Mouse (Mus musculus) C2C12 (cell line): ENCODE results near the gene Cav2. TPM values are rescaled to one million over a fixed set of nuclear protein-coding genes. Genes with fewer than 3 reads are reported as not detected.

Experiments
- H3K27me3 ChIP-seq: one replicate; pipeline ENCODE4 v1.6.1; 2011; ENCODE audit not compliant: control insufficient read depth, insufficient read depth, insufficient read length
- H3K36me3 ChIP-seq: one replicate; pipeline ENCODE4 v1.6.1; 2011; ENCODE audit not compliant: control insufficient read depth, insufficient read depth
- H3K4me3 ChIP-seq: one replicate; pipeline ENCODE4 v1.5.1; 2011; ENCODE audit warnings: mild to moderate bottlenecking, control low read depth; ENCODE audit not compliant: poor library complexity, insufficient read depth, severe bottlenecking
- H3K79me2 ChIP-seq: one replicate; pipeline ENCODE4 v1.6.1; 2011; ENCODE audit not compliant: control insufficient read depth, insufficient read depth
- H3K79me3 ChIP-seq: one replicate; pipeline ENCODE4 v1.6.1; 2011; ENCODE audit warnings: low read depth, control low read depth
- H3ac ChIP-seq: one replicate; pipeline ENCODE3; 2011; ENCODE audit warnings: low read depth; ENCODE audit not compliant: control insufficient read depth, insufficient read length
- CEBPB ChIP-seq: IDR thresholded peaks from one replicate; pipeline ENCODE4 v1.6.1; 2011; ENCODE audit warnings: low read depth, mild to moderate bottlenecking, control low read depth, moderate library complexity
- CTCF ChIP-seq: IDR thresholded peaks from one replicate; pipeline ENCODE4 v1.5.1; 2011; ENCODE audit not compliant: control insufficient read depth, insufficient read depth, insufficient read length
- FOSL1 ChIP-seq: IDR thresholded peaks from one replicate; pipeline ENCODE4 v1.8.0; 2011; ENCODE audit warnings: mild to moderate bottlenecking, low read length; ENCODE audit not compliant: poor library complexity, insufficient read depth, severe bottlenecking
- MAX ChIP-seq: IDR thresholded peaks from one replicate; pipeline ENCODE4 v1.6.1; 2011; ENCODE audit warnings: mild to moderate bottlenecking, control low read depth
- MYOD1 ChIP-seq: IDR thresholded peaks from one replicate; pipeline ENCODE4 v1.6.1; 2011; ENCODE audit warnings: low read depth; ENCODE audit not compliant: control insufficient read depth, insufficient read length
- MYOG ChIP-seq: IDR thresholded peaks from one replicate; pipeline ENCODE4 v1.6.1; 2011; ENCODE audit not compliant: control insufficient read depth, insufficient read length; ENCODE audit errors: extremely low read depth
- USF1 ChIP-seq: IDR thresholded peaks from one replicate; pipeline ENCODE4 v1.6.1; 2011; ENCODE audit warnings: low read depth, mild to moderate bottlenecking, control low read depth, moderate library complexity
- polyA plus RNA-seq: library from polyadenylated mRNA; unstranded; fragments of >200 nt; fragmentation: generic; extraction: Trizol; gene quantifications from one replicate; pipeline ENCODE4 v1.2.1, GENCODE M21; 2012; ENCODE audit warnings: missing spikeins

Cav2 gene
- polyA plus RNA-seq, 1 experiment: 3.4 TPM

DNA sequence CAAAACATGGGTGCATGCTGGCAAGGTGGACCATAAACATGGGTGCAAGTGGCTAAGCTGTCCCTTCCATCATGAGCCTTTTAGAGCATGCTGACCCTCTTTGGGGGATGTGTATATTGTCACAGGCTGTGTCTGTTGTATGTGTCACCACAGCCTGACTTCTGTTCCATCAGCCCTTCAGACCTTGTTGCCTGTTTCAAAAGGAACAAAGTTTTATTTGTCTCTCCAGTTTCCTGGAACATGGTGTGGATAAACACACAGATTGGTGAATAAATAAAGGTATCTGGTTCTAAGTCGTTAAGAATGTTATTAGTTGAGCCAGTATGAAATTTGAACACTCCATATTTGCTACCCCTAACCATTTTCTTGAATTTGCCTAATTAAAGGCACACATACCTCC, 29.0 kb upstream of the Cav2 start:
- Histone ChIP-seq H3K79me3 (no peaks in the 10 kb centered on the region), H3ac (no peak overlapping the region), H3K4me3 (no peak overlapping the region), H3K27me3 (no peaks in the 10 kb centered on the region), H3K36me3 (no peaks in the 10 kb centered on the region), H3K79me2 (no peaks in the 10 kb centered on the region)
- no peak for TF ChIP-seq MYOG
- TF ChIP-seq MAX: no peak
- TF ChIP-seq FOSL1: no peak
- no peak for TF ChIP-seq CEBPB
- TF ChIP-seq USF1: no peak
- no peak for TF ChIP-seq MYOD1
- TF ChIP-seq CTCF: no peak

GRCm38 (mm10) chr6:17258142-17258541, 22.8 kb upstream of the Cav2 start:
- no peak overlapping the region for H3ac ChIP-seq
- no peaks in the 10 kb centered on the region for H3K79me3 ChIP-seq
- no peaks in the 10 kb centered on the region for H3K27me3 ChIP-seq
- H3K4me3 ChIP-seq: no peak overlapping the region
- no peaks in the 10 kb centered on the region for H3K79me2 ChIP-seq
- H3K36me3 ChIP-seq: no peaks in the 10 kb centered on the region
- TF ChIP-seq MYOD1 (peak; percentile 12), FOSL1 (peak; percentile 66), CTCF (no peak)

- H3K79me3 ChIP-seq: no peaks in the 10 kb centered on the region
- H3K4me3 ChIP-seq: no peak overlapping the region
- H3K27me3 ChIP-seq: no peaks in the 10 kb centered on the region
- H3ac ChIP-seq: no peak overlapping the region
- H3K79me2 ChIP-seq: no peaks in the 10 kb centered on the region
- TF ChIP-seq MYOG: no peak
- TF ChIP-seq CTCF: no peak
- no peak for TF ChIP-seq FOSL1
- TF ChIP-seq CEBPB: no peak
- TF ChIP-seq USF1: no peak
- no peak for TF ChIP-seq MYOD1
- TF ChIP-seq MAX: no peak
- no peaks in the 10 kb centered on the region for H3K36me3 ChIP-seq
These were observed 22.1 kb upstream of the Cav2 start for GRCm38 (mm10) chr6:17258911-17259310.

GRCm38 (mm10) chr6:17262786-17263185, 18.2 kb upstream of the Cav2 start:
- TF ChIP-seq MAX (no peak), MYOG (no peak), CTCF (no peak), USF1 (no peak), FOSL1 (no peak), CEBPB (no peak), MYOD1 (no peak)
- no peak overlapping the region for H3K4me3 ChIP-seq
- H3ac ChIP-seq: no peak overlapping the region
- no peaks in the 10 kb centered on the region for H3K27me3 ChIP-seq
- no peaks in the 10 kb centered on the region for H3K79me2 ChIP-seq
- H3K79me3 ChIP-seq: no peaks in the 10 kb centered on the region
- no peaks in the 10 kb centered on the region for H3K36me3 ChIP-seq

- Histone ChIP-seq H3K79me2 (no peaks in the 10 kb centered on the region), H3K4me3 (no peak overlapping the region), H3K36me3 (no peaks in the 10 kb centered on the region), H3K79me3 (no peaks in the 10 kb centered on the region), H3ac (no peak overlapping the region), H3K27me3 (no peaks in the 10 kb centered on the region)
- TF ChIP-seq CTCF: no peak
- TF ChIP-seq USF1: no peak
- no peak for TF ChIP-seq FOSL1
- no peak for TF ChIP-seq MYOG
- no peak for TF ChIP-seq CEBPB
- TF ChIP-seq MYOD1: no peak
- TF ChIP-seq MAX: no peak
These were observed 15.9 kb upstream of the Cav2 start for GRCm38 (mm10) chr6:17265043-17265442.

DNA sequence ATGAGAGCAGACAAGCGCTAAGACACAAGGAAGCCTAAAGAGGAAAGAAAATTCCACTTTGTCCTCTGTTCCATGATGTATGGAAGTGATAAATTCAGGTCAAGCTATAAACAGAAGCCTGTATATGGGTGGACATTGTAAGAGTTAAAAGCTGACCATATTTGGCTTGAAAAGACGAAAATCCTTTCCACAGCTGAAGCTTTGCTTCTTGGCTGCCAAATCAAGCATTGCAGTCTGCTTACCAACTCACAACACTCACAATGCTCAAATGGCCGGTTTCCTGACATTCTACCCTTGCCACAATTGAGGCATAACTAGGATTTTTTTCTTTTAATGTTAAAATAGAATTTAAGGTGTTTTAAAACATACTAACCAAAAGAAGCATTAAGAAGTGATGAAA, 14.5 kb upstream of the Cav2 start:
- H3ac ChIP-seq: no peak overlapping the region
- no peaks in the 10 kb centered on the region for H3K36me3 ChIP-seq
- TF ChIP-seq USF1 (no peak), FOSL1 (no peak), CEBPB (no peak), MYOD1 (no peak), MAX (no peak), MYOG (no peak), CTCF (no peak)
- H3K79me2 ChIP-seq: no peaks in the 10 kb centered on the region
- no peak overlapping the region for H3K4me3 ChIP-seq
- H3K27me3 ChIP-seq: no peaks in the 10 kb centered on the region
- no peaks in the 10 kb centered on the region for H3K79me3 ChIP-seq
